Mouse (Mus musculus) brain, adult 2 months (tissue): ENCODE results near the gene Mterf1b.
"Not testable (repeated sequence)": the region's sequence is repeated elsewhere in the genome, so short reads cannot be mapped to it uniquely, and the experiment has no call there.

Source experiments
- DNase-seq: peaks from one replicate; pipeline ENCODE4 v3.0.0; 2011; ENCODE audit warnings: low read depth, low spot score

Mterf1b gene

GRCm38 (mm10) chr5:4191671-4192480 lies at the start of gene Mterf1b:
TSS of gene Mterf1b (plus strand) at chr5:4192367.
- peak; percentile 19 for DNase-seq

GRCm38 (mm10) chr5:4159418-4160071 lies 32.6 kb upstream of the Mterf1b start:
- peak; percentile 29 for DNase-seq

GRCm38 (mm10) chr5:4161554-4161953 lies 30.6 kb upstream of the Mterf1b start:
- DNase-seq = no peak

GRCm38 (mm10) chr5:4162461-4162860 lies 29.7 kb upstream of the Mterf1b start:
- no peak for DNase-seq

- DNase-seq = not testable (repeated sequence)
Measured at GRCm38 (mm10) chr5:4167813-4168529, 24.2 kb upstream of the Mterf1b start.

- not testable (repeated sequence) for DNase-seq
Measured at GRCm38 (mm10) chr5:4168530-4168926, 23.6 kb upstream of the Mterf1b start.

GRCm38 (mm10) chr5:4176421-4176820 lies 15.7 kb upstream of the Mterf1b start:
- not testable (repeated sequence) for DNase-seq

GRCm38 (mm10) chr5:4179364-4179763 lies 12.8 kb upstream of the Mterf1b start:
- DNase-seq = no peak

- DNase-seq = no peak
Measured at GRCm38 (mm10) chr5:4186815-4187214, 5.4 kb upstream of the Mterf1b start.

GRCm38 (mm10) chr5:4192481-4193246 lies 497 bp downstream of the Mterf1b start:
- DNase-seq = not testable (repeated sequence)

- DNase-seq = no peak
Measured at GRCm38 (mm10) chr5:4193247-4193628, 1.1 kb downstream of the Mterf1b start.

GRCm38 (mm10) chr5:4194166-4194565 lies 2.0 kb downstream of the Mterf1b start:
- no peak for DNase-seq

GRCm38 (mm10) chr5:4195086-4195485 lies 2.9 kb downstream of the Mterf1b start:
- DNase-seq = no peak

- DNase-seq = peak; percentile 65
Measured at GRCm38 (mm10) chr5:4201368-4201767, 9.2 kb downstream of the Mterf1b start.

- not testable (repeated sequence) for DNase-seq
Measured at GRCm38 (mm10) chr5:4202276-4202810, 10.2 kb downstream of the Mterf1b start.

- not testable (repeated sequence) for DNase-seq
Measured at GRCm38 (mm10) chr5:4210082-4210481, 17.9 kb downstream of the Mterf1b start.

GRCm38 (mm10) chr5:4221309-4221708 lies 29.1 kb downstream of the Mterf1b start:
- DNase-seq = no peak

GRCm38 (mm10) chr5:4221981-4222623 lies 29.9 kb downstream of the Mterf1b start:
- peak; percentile 65 for DNase-seq

- no peak for DNase-seq
Measured at GRCm38 (mm10) chr5:4232163-4232562, 40.0 kb downstream of the Mterf1b start.

GRCm38 (mm10) chr5:4234505-4234904 lies 42.3 kb downstream of the Mterf1b start:
- DNase-seq = peak; percentile 73

- no peak for DNase-seq
Measured at GRCm38 (mm10) chr5:4240120-4240519, 48.0 kb downstream of the Mterf1b start.
